Mouse (Mus musculus): ENCODE results near the gene Tmem130. TPM values are rescaled to one million over a fixed set of nuclear protein-coding genes. Genes with fewer than 3 reads are reported as not detected.

Tmem130 gene
- total RNA-seq, 2 experiments from 2014 or later, result 174 to 185 TPM

GRCm38 (mm10) chr5:144737101-144737500, 24.5 kb downstream of the Tmem130 start:
- no peak for DNase-seq (ENCODE audit: low spot score in 2 of 2)
- intact Hi-C loops (cut with DNase I), result loop anchor here (5.0 kb wide), 1 partner anchor 530 kb away; no protein-coding TSS in a partner anchor

GRCm38 (mm10) chr5:144734949-144735348, 26.7 kb downstream of the Tmem130 start:
- DNase-seq (ENCODE audit: low spot score in 2 of 2), result peak; percentile 78 to 81
- intact Hi-C loops (cut with DNase I), result loop anchor here (1.0 to 5.0 kb wide), 2 partner anchors 347 to 528 kb away; no protein-coding TSS in a partner anchor

- intact Hi-C loops (cut with DNase I), result loop anchor here (1.0 kb wide), 1 partner anchor 346 kb away; no protein-coding TSS in a partner anchor
- peak; percentile 70 to 83 for DNase-seq (ENCODE audit: low spot score in 2 of 2)
Observed at GRCm38 (mm10) chr5:144733953-144734352, 27.7 kb downstream of the Tmem130 start.

DNA sequence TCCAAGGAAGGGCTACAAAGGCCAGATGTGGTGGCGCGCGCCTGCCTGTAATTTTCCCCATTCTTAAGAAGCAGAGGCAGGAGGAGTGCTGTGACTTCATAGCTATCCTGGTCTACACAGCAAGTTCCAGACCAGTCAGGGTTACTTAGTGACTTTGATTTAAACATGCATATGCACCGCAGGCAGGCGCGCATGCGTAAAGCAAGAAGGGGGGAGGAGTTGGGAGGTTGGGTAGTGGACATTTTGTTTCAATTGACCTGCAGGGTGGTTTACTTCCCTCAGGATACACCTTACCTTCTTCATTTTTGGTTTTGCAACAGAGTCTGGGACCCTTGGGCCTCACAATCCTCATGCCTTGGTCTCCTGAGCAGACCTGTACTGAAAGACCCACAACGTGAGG, 32.4 kb downstream of the Tmem130 start:
- intact Hi-C loops (cut with DNase I), result loop anchor here (5.0 kb wide), 1 partner anchor 262 kb away; no protein-coding TSS in a partner anchor
- DNase-seq (ENCODE audit: low spot score in 2 of 2), result no peak

- DNase-seq (ENCODE audit: low spot score in 2 of 2), result no peak
- intact Hi-C loops (cut with DNase I), result loop anchor here (5.0 kb wide), 1 partner anchor 261 kb away; no protein-coding TSS in a partner anchor
Observed at GRCm38 (mm10) chr5:144728237-144728636, 33.4 kb downstream of the Tmem130 start.

DNA sequence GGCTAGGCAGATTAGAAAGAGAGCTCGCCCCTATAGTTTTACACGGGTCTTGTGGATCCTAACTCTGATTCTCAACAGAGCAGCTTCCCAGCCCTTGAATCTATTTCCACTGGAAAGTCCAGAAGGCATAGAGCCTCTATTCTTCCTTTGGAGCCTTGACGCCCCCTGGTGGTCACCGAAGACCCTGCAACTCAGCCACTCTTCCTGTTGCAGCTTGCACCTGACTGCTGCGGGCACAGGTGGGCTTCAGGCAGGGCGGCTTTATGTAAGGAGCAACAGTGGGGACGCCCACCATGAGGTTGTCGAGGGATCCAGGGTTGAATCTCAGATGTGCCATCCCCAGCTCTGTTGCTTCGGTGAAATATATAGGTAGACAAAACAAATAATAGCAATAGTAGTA, 34.5 kb downstream of the Tmem130 start:
- DNase-seq (ENCODE audit: low spot score in 2 of 2), result peak; percentile 73 to 82
- intact Hi-C loops (cut with DNase I), result loop anchor here (1.0 to 5.0 kb wide), 2 partner anchors 260 to 280 kb away; no protein-coding TSS in a partner anchor

DNA sequence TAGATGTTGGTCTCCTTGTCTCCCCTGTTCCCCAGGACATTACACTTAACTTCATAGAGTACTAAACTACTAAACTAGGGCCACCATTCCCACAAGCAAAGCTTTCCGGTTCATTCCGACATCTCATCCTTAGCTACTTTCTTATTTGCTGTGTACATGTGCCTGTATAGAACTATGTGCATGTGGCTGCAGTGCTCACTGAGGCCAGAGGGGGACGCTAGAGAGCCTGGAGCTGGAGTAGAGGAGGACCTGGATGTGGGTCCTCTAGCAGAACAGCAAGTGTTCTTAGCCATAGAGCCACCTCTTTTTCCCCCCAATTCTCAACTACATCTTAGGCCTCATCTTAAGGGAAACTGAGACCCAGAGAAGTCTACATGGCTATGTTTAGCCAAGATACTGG, 36.1 kb downstream of the Tmem130 start:
- DNase-seq (ENCODE audit: low spot score in 2 of 2), result no peak

GRCm38 (mm10) chr5:144724926-144725325, 36.7 kb downstream of the Tmem130 start:
- DNase-seq (ENCODE audit: low spot score in 2 of 2), result peak in 1 of 2 experiments; percentile 16
- intact Hi-C loops (cut with DNase I), result loop anchor here (5.0 kb wide), 1 partner anchor 258 kb away; no protein-coding TSS in a partner anchor

More for the DNA sequence above, 36.1 kb downstream of the Tmem130 start:
- intact Hi-C loops (cut with DNase I), result loop anchor here (5.0 kb wide), 1 partner anchor 258 kb away; no protein-coding TSS in a partner anchor

GRCm38 (mm10) chr5:144720281-144720680, 41.3 kb downstream of the Tmem130 start:
- DNase-seq (ENCODE audit: low spot score in 2 of 2), result peak in 1 of 2 experiments; percentile 67
- intact Hi-C loops (cut with DNase I), result loop anchor here (1.0 to 2.0 kb wide), 3 partner anchors 73 to 310 kb away; no protein-coding TSS in a partner anchor

GRCm38 (mm10) chr5:144719781-144720180, 41.8 kb downstream of the Tmem130 start:
- peak; percentile 35 to 92 for DNase-seq (ENCODE audit: low spot score in 2 of 2)
- intact Hi-C loops (cut with DNase I), result loop anchor here (1.0 to 2.0 kb wide), 3 partner anchors 73 to 309 kb away; no protein-coding TSS in a partner anchor

DNA sequence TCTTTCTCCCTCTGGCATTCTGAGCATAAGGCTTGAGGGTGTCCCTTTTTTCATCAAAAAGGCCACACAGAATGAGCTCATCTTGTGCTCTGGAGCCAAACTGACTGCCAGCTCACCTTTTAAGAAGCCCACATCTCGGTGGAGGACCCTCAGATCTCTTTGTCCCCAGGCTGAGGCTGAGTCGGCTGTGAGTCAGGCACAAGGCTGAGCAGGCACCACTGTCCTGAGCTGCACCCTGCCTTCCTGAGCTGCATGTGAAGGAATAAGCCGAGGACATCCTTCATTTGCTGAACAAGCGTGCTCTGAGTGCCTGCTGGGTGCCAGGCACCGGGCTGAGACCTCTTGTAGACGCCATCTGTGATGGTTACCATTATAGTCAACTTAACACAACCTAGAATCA, 44.4 kb downstream of the Tmem130 start:
- intact Hi-C loops (cut with DNase I), result no loop called here
- DNase-seq (ENCODE audit: low spot score in 2 of 2), result no peak

- DNase-seq (ENCODE audit: low spot score in 2 of 2), result no peak
- intact Hi-C loops (cut with DNase I), result no loop called here
Observed at GRCm38 (mm10) chr5:144713371-144713770, 48.2 kb downstream of the Tmem130 start.

GRCm38 (mm10) chr5:144707603-144708002, 54.0 kb downstream of the Tmem130 start:
- peak; percentile 37 to 75 for DNase-seq (ENCODE audit: low spot score in 2 of 2)
- intact Hi-C loops (cut with DNase I), result no loop called here

GRCm38 (mm10) chr5:144703464-144704368, 57.9 kb downstream of the Tmem130 start:
- DNase-seq (ENCODE audit: low spot score in 2 of 2), result peak in 1 of 2 experiments; percentile 5
- intact Hi-C loops (cut with DNase I), result no loop called here

DNA sequence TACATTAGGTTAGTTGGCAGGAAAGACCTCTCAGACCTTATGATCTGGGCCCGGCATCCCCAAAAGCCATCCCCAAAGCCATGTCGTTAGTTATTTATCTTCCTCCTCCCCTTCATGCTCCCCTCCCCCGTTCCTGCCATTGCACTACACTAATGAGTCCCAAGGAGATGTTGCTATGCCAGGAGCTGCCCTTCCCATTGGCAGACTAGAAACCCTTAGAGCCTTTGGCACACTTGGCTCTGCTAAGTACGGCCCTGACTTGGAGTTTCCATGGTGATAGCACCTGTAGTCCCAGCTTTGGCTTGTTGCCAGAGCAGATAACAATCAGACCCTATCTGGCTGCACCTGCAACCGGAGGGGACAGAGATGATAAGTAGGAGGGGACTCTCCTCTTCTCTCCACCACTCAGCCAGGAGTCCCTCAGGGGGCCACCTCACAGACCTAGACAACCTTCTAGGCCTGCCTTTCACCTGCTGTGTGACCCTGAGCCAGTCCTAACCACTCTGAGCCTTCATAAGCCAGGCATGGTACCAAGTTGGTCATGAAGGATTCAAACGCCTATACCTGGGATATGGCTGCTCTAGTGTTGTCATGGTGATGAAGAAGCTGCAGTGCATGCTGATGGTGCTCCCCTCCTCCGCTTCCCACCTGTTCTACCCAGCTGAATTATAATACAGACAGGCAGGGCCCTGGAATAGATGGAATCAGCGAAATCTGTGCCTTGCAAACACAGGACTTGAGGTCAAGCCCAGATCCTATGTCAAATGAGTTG, 66.1 kb downstream of the Tmem130 start:
- no peak for DNase-seq (ENCODE audit: low spot score in 2 of 2)

GRCm38 (mm10) chr5:144694161-144694560, 67.5 kb downstream of the Tmem130 start:
- intact Hi-C loops (cut with DNase I), result no loop called here
- no peak for DNase-seq (ENCODE audit: low spot score in 2 of 2)

More for the DNA sequence above, 66.1 kb downstream of the Tmem130 start:
- intact Hi-C loops (cut with DNase I), result loop anchor here (5.0 kb wide), 1 partner anchor 43 kb away; no protein-coding TSS in a partner anchor

GRCm38 (mm10) chr5:144691421-144691820, 70.2 kb downstream of the Tmem130 start:
- intact Hi-C loops (cut with DNase I), result no loop called here

GRCm38 (mm10) chr5:144688371-144688770, 73.2 kb downstream of the Tmem130 start:
- intact Hi-C loops (cut with DNase I), result no loop called here
- DNase-seq (ENCODE audit: low spot score in 2 of 2), result no peak

More at GRCm38 (mm10) chr5:144691421-144691820, 70.2 kb downstream of the Tmem130 start:
- no peak for DNase-seq (ENCODE audit: low spot score in 2 of 2)

Data from left cerebral cortex, postnatal 25 days (tissue).